Mouse (Mus musculus) left cerebral cortex, adult 8-10 months (tissue): ENCODE measurements around the gene 1700057G04Rik. TPM values are rescaled to one million over a fixed set of nuclear protein-coding genes. Genes with fewer than 3 reads are reported as not detected.

Experiments
- DNase-seq, 2 experiments: peaks; one replicate each; pipeline ENCODE4 v3.0.0; 2022; ENCODE audit warnings: low spot score in 2 of 2
- microRNA-seq, 2 experiments: library from miRNA; unstranded; fragments of <30 nt; microRNA quantifications; one replicate each; pipeline ENCODE4 v1.2.0; 2022
- total RNA-seq, 4 experiments: library from RNA; stranded (reverse); gene quantifications; 2 replicates each; pipeline ENCODE4 v1.2.4; 2022

1700057G04Rik gene
- total RNA-seq, 4 experiments from 2014 or later: not detected

DNA sequence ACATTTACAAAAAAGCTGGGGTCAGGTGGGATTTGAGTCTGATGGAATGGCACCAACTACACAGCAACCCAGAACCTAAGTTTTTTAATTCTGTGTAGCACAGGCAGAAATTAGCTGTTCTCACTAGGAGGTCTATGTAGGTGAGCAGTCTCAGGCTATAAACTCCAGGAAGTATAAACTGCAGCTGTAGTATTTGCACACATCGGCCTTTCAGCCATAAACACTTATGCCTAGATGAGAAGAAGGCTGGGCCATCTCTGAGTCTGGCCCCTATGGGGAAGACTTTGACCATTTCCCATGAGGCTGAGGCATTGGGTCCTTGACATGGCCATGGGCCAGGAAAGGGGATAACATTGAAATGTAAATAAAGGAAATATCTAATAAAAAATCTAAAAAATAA, 76.7 kb downstream of the 1700057G04Rik start:
- DNase-seq: no peak

DNA sequence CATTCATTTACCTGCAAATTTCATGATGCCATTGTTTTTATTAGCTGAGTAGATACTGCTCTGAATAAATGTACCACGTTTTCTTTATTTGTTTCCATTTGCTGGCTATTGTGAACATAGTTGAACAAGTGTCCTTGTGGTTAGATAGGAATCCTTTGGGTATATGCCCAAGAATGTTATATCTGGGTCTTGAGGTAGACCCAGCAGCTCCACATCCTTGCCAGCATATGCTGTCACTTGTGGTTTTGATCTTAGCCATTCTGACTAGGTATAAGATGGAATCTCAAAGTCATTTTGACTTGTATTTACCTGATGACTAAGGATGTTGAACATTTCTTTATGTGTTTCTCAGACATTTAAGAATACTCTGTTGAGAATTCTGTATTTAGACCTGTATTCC, 77.7 kb downstream of the 1700057G04Rik start:
- no peak for DNase-seq

DNA sequence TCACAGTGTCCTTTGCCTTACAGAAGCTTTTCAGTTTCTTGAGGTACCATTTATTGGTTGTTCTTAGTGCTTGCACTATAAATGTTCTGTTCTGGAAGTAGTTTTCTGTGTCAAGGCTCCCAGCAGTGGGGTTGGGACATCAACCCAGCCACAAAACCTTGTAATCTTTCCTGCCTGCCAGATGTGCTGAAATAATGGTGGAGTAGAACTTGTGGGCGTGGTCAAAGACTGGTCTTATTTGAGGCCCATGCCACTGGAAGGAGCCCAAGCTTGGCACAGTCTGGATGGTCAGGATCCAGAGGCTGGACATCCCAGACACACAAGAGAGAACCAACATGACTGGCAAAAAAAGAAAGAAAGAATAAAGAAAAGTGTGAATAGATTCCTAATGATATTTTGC, 78.2 kb downstream of the 1700057G04Rik start:
- DNase-seq: no peak

DNA sequence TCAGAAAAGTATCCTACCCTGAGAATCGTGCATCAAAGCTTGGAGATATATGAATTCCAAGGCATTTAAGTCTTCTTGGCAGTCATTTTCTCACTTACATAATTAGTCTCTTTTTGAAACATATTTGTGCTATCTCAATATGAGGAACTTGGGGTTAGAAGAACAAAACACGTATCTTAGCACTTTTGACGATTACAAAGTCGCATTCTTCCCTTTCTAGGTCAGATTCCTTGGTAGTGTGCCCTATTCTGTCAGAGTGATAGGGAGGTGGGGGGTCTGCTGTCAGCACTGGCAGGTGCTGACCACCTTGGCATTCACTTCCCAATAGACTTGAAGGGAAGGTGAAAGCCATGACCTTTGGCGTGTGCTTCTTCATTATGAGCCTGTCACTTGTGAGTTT, 93.5 kb downstream of the 1700057G04Rik start:
- no peak for DNase-seq

Small RNA genes within 50 kb of the gene (microRNA-seq; reads per million reads assigned to microRNA genes)
- 0 reads per million in 2 experiments for gene Mir6386

Other genes starting within 250 kb of the 1700057G04Rik start
- gene Plscr5, start 116.4 kb upstream of the 1700057G04Rik start, total RNA-seq: not detected
- 1 to 10 TPM; 1.7 to 2.4 (median 2.4) TPM for gene Plscr1, start 59.6 kb upstream of the 1700057G04Rik start, total RNA-seq
- 1 to 10 TPM; 1.8 to 5.7 (median 4.4) TPM for gene Plscr2, start 33.8 kb upstream of the 1700057G04Rik start, total RNA-seq
- 1 to 10 TPM; 1.9 to 2.6 (median 2.2) TPM for gene Plscr4, start 148.0 kb downstream of the 1700057G04Rik start, total RNA-seq
- 1 to 10 TPM; 3.9 to 5.4 (median 4.3) TPM for gene Plod2, start 232.8 kb downstream of the 1700057G04Rik start, total RNA-seq